Mouse (Mus musculus) heart, embryonic 10.5 days (tissue): ENCODE measurements around the gene Gtf2a2. TPM values are rescaled to one million over a fixed set of nuclear protein-coding genes. Genes with fewer than 3 reads are reported as not detected.

ENCODE experiments used
- DNase-seq: peaks from one replicate; pipeline ENCODE4 v3.0.0-alpha.2; 2017; ENCODE audit warnings: low spot score
- H3K27ac ChIP-seq: fragments of 300-500 bp; sonication (generic); 2 replicates; pipeline ENCODE4 v1.5.1; 2016; ENCODE audit warnings: mild to moderate bottlenecking
- H3K27me3 ChIP-seq: fragments of 300-500 bp; sonication (generic); 2 replicates; pipeline ENCODE4 v1.6.1; 2016; ENCODE audit warnings: mild to moderate bottlenecking; ENCODE audit not compliant: poor library complexity, insufficient read depth, severe bottlenecking
- H3K36me3 ChIP-seq: fragments of 300-500 bp; sonication (generic); 2 replicates; pipeline ENCODE4 v1.6.1; 2016; ENCODE audit warnings: mild to moderate bottlenecking, moderate library complexity
- H3K4me1 ChIP-seq: fragments of 300-500 bp; sonication (generic); 2 replicates; pipeline ENCODE4 v1.6.1; 2016; ENCODE audit warnings: mild to moderate bottlenecking
- H3K4me3 ChIP-seq: fragments of 300-500 bp; sonication (generic); 2 replicates; pipeline ENCODE4 v1.5.1; 2016; ENCODE audit warnings: mild to moderate bottlenecking, moderate library complexity
- H3K9me3 ChIP-seq: fragments of 300-500 bp; sonication (generic); 2 replicates; pipeline ENCODE4 v1.6.1; 2016; ENCODE audit warnings: mild to moderate bottlenecking, moderate library complexity
- WGBS: fragments of 180-500 bp; shearing (Covaris S2); methylation state at CpG from one replicate; pipeline ENCODE4 v1.1.7; 2016; 5-methylcytosine and 5-hydroxymethylcytosine counted together
- polyA plus RNA-seq: library from polyadenylated mRNA; unstranded; fragments of >200 nt; fragmentation: Nextera tagmentation; extraction: Ambion mirVana; gene quantifications from 2 replicates; pipeline ENCODE4 v1.2.1, GENCODE M21; 2016

The Gtf2a2 gene
- polyA plus RNA-seq, 1 experiment from 2014 or later = 182 TPM

DNA sequence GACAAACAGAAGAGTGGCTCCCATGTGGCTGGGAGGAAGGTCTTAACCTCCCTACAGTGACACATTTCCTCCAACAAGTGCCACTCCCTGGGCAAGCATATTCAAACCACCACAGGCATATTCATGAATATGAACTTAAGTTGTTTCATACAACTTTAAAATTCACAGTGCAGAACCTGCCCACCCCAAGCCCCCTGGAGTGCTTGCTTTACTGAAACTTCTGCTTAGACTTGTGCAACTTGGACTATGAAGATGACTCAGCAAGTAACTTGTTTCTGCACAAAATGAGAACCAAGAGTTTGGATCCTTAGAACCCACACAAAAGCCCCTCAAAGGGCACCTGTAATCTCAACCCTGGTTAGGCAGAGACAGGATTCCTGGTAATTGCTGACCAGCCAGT, 12.3 kb downstream of the Gtf2a2 start:
- no peak for DNase-seq
- no peak overlapping the region for H3K4me3 ChIP-seq
- no peaks in the 10 kb centered on the region for H3K9me3 ChIP-seq
- H3K27ac ChIP-seq = no peak overlapping the region
- H3K36me3 ChIP-seq = peaks cover 14% of the 10 kb centered on the region
- H3K27me3 ChIP-seq = no peaks in the 10 kb centered on the region
- H3K4me1 ChIP-seq = peaks cover 10% of the 10 kb centered on the region

DNA sequence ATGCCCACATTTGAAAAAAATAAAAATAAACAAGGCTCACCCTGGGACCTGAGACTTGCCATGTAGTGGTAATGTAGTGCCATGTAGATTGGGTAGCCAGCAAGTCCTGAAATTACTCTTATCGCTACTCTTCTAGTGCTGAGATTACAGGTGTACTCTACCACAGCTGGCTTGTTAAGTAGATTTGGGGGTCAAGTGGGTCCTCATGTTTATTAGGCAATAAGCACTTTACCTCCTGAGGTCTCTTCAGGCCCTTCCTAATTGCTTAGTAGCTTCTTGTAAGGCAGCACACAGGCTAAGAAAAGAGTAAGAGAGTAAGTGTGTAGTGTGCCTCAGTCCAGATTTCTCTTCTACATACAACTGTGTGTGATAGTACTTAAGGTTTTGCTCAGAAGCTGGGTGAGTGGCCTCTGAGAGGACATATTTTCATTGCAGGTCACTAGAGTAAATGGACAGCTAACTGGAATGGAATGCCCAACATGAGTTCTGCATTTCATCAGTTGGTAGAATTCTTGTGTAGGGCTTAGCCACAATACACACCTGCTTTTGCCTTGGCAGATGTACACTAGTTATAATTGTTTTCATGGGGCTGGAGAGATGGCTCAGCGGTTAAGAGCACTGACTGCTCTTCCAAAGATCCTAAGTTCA, 13.1 kb downstream of the Gtf2a2 start:
- H3K4me1 ChIP-seq = peaks cover 10% of the 10 kb centered on the region
- H3K27ac ChIP-seq = no peak overlapping the region
- H3K27me3 ChIP-seq = no peaks in the 10 kb centered on the region
- H3K36me3 ChIP-seq = peaks cover 6% of the 10 kb centered on the region; the same call in 1 of the 2 replicates
- WGBS = 91% methylated on average over 2 of the region's 2 CpGs
- no peaks in the 10 kb centered on the region for H3K9me3 ChIP-seq
- no peak for DNase-seq
- no peak overlapping the region for H3K4me3 ChIP-seq

- no peak for DNase-seq
- H3K36me3 ChIP-seq = no peaks in the 10 kb centered on the region
- H3K4me3 ChIP-seq = no peak overlapping the region
- H3K9me3 ChIP-seq = no peaks in the 10 kb centered on the region
- 0 out of 2 replicates have a peak, but pooled peaks cover 4% of the 10 kb centered on the region for H3K4me1 ChIP-seq
- H3K27ac ChIP-seq = no peak overlapping the region
- H3K27me3 ChIP-seq = no peaks in the 10 kb centered on the region
- WGBS = 86% methylated on average over 1 of the region's 1 CpGs
Observed at GRCm38 (mm10) chr9:70032167-70032566, 19.8 kb downstream of the Gtf2a2 start.

- Histone ChIP-seq H3K27me3 (no peaks in the 10 kb centered on the region), H3K36me3 (no peaks in the 10 kb centered on the region), H3K4me3 (no peak overlapping the region), H3K9me3 (no peaks in the 10 kb centered on the region), H3K27ac (no peak overlapping the region), H3K4me1 (0 out of 2 replicates have a peak, but pooled peaks cover 4% of the 10 kb centered on the region)
- DNase-seq = no peak
- 76% methylated on average over 9 of the region's 9 CpGs for WGBS
Observed at GRCm38 (mm10) chr9:70033056-70033455, 20.7 kb downstream of the Gtf2a2 start.

GRCm38 (mm10) chr9:70034702-70035101, 22.4 kb downstream of the Gtf2a2 start:
- Histone ChIP-seq H3K4me1 (0 out of 2 replicates have a peak, but pooled peaks cover 4% of the 10 kb centered on the region), H3K4me3 (no peak overlapping the region), H3K9me3 (no peaks in the 10 kb centered on the region), H3K27me3 (no peaks in the 10 kb centered on the region), H3K36me3 (no peaks in the 10 kb centered on the region), H3K27ac (no peak overlapping the region)
- WGBS = 86% methylated on average over 7 of the region's 7 CpGs
- DNase-seq = no peak

GRCm38 (mm10) chr9:70036646-70037045, 24.3 kb downstream of the Gtf2a2 start:
- no peaks in the 10 kb centered on the region for H3K27me3 ChIP-seq
- 66% methylated on average over 4 of the region's 4 CpGs for WGBS
- no peaks in the 10 kb centered on the region for H3K36me3 ChIP-seq
- no peaks in the 10 kb centered on the region for H3K9me3 ChIP-seq
- H3K4me3 ChIP-seq = no peak overlapping the region
- no peak overlapping the region for H3K27ac ChIP-seq
- H3K4me1 ChIP-seq = 0 out of 2 replicates have a peak, but pooled peaks cover 4% of the 10 kb centered on the region
- DNase-seq = no peak

- WGBS = 81% methylated on average over 7 of the region's 7 CpGs
Observed at GRCm38 (mm10) chr9:70037988-70038387, 25.6 kb downstream of the Gtf2a2 start, which contains the start of gene Gcnt3. TSS of gene Gcnt3 (minus strand) at chr9:70038088.

GRCm38 (mm10) chr9:70039597-70040385, 27.4 kb downstream of the Gtf2a2 start:
- Histone ChIP-seq H3K27ac (no peak overlapping the region), H3K4me3 (no peak overlapping the region), H3K4me1 (0 out of 2 replicates have a peak, but pooled peaks cover 4% of the 10 kb centered on the region), H3K27me3 (no peaks in the 10 kb centered on the region), H3K36me3 (no peaks in the 10 kb centered on the region), H3K9me3 (no peaks in the 10 kb centered on the region)
- WGBS = 82% methylated on average over 6 of the region's 6 CpGs
- DNase-seq = no peak

More at GRCm38 (mm10) chr9:70037988-70038387, 25.6 kb downstream of the Gtf2a2 start, which contains the start of gene Gcnt3:
- Histone ChIP-seq H3K4me3 (no peak within 1 kb of the TSS), H3K4me1 (0 out of 2 replicates have a peak, but pooled peaks cover 4% of the 10 kb centered on the region), H3K9me3 (no peaks in the 10 kb centered on the region), H3K27ac (no peak within 1 kb of the TSS), H3K27me3 (no peaks in the 10 kb centered on the region), H3K36me3 (no peaks in the 10 kb centered on the region)
- no peak for DNase-seq

DNA sequence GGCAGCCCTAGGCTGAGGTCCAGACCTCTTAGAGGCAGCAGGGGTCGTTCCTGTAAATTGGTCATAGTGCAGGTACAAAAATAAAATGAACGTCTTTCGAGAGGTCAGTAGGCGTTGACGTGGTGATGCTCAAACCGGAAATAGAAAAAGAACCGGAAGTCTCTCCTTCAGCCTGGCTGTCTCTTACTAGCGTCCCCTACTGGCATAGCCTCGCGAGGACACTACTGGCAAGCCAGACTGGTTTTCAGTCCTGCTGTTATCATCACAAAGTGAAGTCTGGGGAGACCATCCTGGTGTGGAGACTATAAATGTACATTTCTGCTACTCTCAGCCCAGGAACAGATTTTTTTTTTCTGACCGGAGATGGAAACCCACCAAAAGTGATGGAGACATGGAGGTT, 28.2 kb downstream of the Gtf2a2 start:
- Histone ChIP-seq H3K27me3 (no peaks in the 10 kb centered on the region), H3K36me3 (no peaks in the 10 kb centered on the region), H3K4me3 (no peak overlapping the region), H3K27ac (no peak overlapping the region), H3K4me1 (0 out of 2 replicates have a peak, but pooled peaks cover 5% of the 10 kb centered on the region), H3K9me3 (no peaks in the 10 kb centered on the region)
- WGBS = 74% methylated on average over 11 of the region's 11 CpGs
- no peak for DNase-seq

DNA sequence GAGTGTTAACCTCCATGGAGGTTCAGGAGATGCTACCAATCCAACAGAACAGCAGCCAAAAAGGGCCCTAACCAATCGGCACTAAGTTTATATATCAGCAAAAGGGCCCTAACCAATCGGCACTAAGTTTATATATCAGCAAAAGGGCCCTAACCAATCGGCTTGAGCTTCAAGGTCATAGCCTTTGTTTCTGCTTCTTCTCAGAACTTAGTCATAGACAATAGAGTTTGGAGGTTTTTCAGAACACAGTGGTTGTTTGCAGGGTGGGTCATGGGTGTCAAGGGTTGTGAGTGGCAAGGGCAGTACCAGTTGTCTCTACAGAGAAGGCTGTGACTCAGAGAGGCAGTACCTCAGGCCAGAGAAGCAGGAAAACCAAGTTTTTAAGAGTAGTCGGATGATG, 29.8 kb downstream of the Gtf2a2 start:
- H3K36me3 ChIP-seq = no peaks in the 10 kb centered on the region
- H3K9me3 ChIP-seq = no peaks in the 10 kb centered on the region
- no peaks in the 10 kb centered on the region for H3K27me3 ChIP-seq
- 86% methylated on average over 4 of the region's 4 CpGs for WGBS
- peaks cover 10% of the 10 kb centered on the region; the same call in 1 of the 2 replicates for H3K4me1 ChIP-seq
- no peak for DNase-seq
- H3K27ac ChIP-seq = no peak overlapping the region
- H3K4me3 ChIP-seq = no peak overlapping the region

DNA sequence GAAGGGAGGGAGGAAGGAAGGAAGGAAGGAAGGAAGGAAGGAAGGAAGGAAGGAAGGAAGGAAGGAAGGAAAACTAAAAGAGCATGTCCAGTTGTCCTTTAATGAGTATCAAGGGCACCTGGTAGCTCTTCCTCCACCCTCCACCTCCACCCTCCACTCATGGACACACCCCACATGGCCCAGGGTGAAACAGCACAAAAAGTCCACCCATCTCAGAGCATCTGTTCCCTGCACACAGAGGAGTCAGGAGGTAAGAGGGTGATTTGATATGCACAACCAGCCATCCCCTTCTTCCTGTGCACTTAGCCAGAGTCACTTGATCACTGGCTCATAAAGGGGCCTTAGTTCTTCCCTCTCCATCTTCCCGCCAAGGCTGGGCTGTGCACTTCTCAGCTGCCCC, 30.6 kb downstream of the Gtf2a2 start:
- Histone ChIP-seq H3K4me1 (peaks cover 16% of the 10 kb centered on the region), H3K36me3 (no peaks in the 10 kb centered on the region), H3K4me3 (no peak overlapping the region), H3K27me3 (no peaks in the 10 kb centered on the region), H3K27ac (no peak overlapping the region), H3K9me3 (no peaks in the 10 kb centered on the region)
- no peak for DNase-seq
- 68% methylated on average over 1 of the region's 1 CpGs for WGBS

- no peaks in the 10 kb centered on the region for H3K9me3 ChIP-seq
- 59% methylated on average over 2 of the region's 2 CpGs for WGBS
- H3K27ac ChIP-seq = no peak overlapping the region
- H3K4me1 ChIP-seq = peaks cover 34% of the 10 kb centered on the region
- no peaks in the 10 kb centered on the region for H3K27me3 ChIP-seq
- H3K36me3 ChIP-seq = no peaks in the 10 kb centered on the region
- no peak for DNase-seq
- H3K4me3 ChIP-seq = no peak overlapping the region
Observed at GRCm38 (mm10) chr9:70044865-70045264, 32.5 kb downstream of the Gtf2a2 start.

DNA sequence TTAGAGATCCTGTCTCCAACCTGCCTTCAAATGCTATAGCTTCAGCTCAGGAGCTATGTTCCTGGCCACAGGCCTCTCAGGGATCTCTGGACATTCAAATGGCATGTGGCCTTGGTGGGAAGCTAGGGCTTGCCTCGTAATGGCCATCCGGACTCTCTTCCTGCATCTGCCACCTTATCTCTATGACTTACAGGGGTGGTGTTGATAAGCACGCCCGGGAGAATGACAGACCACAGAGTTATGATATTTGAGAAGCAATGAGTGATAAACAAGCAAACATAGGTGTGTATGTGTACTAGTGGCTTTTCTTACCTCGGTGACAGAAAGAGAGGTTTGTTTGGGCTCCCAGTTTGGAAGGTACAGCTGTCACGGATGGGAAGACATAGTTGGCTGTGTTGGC, 33.9 kb downstream of the Gtf2a2 start:
- DNase-seq = no peak
- Histone ChIP-seq H3K9me3 (no peaks in the 10 kb centered on the region), H3K27me3 (no peaks in the 10 kb centered on the region), H3K4me1 (peaks cover 37% of the 10 kb centered on the region), H3K4me3 (no peak overlapping the region), H3K36me3 (no peaks in the 10 kb centered on the region), H3K27ac (0 out of 2 replicates have a peak overlapping the region, but pooled peaks have one; percentile 11)
- WGBS = 48% methylated on average over 6 of the region's 6 CpGs
